Mouse (Mus musculus) megakaryocyte, embryonic 14.5 days (primary cell): ENCODE measurements around the gene Mrpl23. TPM values are rescaled to one million over a fixed set of nuclear protein-coding genes. Genes with fewer than 3 reads are reported as not detected.

Source experiments
- H3K27me3 ChIP-seq: replicated peaks from 2 replicates; pipeline ENCODE3; 2012; ENCODE audit warnings: inconsistent platforms
- H3K36me3 ChIP-seq: replicated peaks from 2 replicates; pipeline ENCODE3; 2012; ENCODE audit warnings: low read length, inconsistent platforms, mixed read lengths
- H3K4me1 ChIP-seq: 2 replicates; pipeline ENCODE4 v1.6.1; 2012; ENCODE audit warnings: inconsistent platforms
- H3K4me3 ChIP-seq: replicated peaks from 2 replicates; pipeline ENCODE3; 2012; ENCODE audit warnings: moderate library complexity, mild to moderate bottlenecking, inconsistent platforms
- H3K9me3 ChIP-seq: 2 replicates; pipeline ENCODE4 v1.6.1; 2012; ENCODE audit warnings: inconsistent platforms
- FLI1 ChIP-seq: IDR thresholded peaks from 2 replicates; pipeline ENCODE4 v1.6.1; 2012; ENCODE audit warnings: low read length, inconsistent platforms, mixed read lengths
- GATA1 ChIP-seq: IDR thresholded peaks from 3 replicates; pipeline ENCODE4 v1.6.1; 2012; ENCODE audit warnings: mixed read lengths, low read length, inconsistent platforms, borderline replicate concordance
- polyA plus RNA-seq: library from polyadenylated mRNA; stranded (reverse); fragments of >175 nt; gene quantifications from 2 replicates; pipeline ENCODE4 v1.2.3, GENCODE M21; 2012; ENCODE audit warnings: low replicate concordance; ENCODE audit not compliant: insufficient read depth

Mrpl23 gene
- polyA plus RNA-seq, 1 experiment, result 10.5 TPM

DNA sequence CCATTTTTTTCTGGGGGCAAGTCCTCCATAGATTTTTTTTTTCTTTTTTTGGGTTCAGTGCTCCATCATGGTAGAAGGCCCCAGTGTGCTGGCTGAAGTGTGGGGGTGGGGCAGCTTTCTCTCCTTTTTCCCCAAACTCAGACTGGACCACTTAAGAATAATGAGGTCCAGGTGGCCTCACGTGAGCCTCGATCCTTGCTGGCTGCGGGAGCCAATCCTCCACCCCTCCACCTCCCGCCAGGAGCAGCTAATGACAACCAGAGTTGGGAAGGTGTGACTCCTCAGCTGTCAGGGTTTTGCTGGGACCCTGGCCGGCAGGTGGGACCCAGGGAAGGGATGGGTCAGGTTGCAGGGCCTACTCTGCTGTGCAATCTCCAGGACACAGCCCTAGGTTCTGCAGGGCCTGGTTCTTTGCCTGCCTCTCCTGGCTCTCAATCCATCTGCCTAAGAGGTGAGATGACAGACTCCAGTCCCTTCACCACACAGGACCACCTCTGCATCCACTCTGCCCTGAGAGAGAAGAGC, 27.2 kb downstream of the Mrpl23 start:
- H3K9me3 ChIP-seq, result no peaks in the 10 kb centered on the region
- H3K4me3 ChIP-seq, result no peak overlapping the region
- TF ChIP-seq FLI1, result no peak

DNA sequence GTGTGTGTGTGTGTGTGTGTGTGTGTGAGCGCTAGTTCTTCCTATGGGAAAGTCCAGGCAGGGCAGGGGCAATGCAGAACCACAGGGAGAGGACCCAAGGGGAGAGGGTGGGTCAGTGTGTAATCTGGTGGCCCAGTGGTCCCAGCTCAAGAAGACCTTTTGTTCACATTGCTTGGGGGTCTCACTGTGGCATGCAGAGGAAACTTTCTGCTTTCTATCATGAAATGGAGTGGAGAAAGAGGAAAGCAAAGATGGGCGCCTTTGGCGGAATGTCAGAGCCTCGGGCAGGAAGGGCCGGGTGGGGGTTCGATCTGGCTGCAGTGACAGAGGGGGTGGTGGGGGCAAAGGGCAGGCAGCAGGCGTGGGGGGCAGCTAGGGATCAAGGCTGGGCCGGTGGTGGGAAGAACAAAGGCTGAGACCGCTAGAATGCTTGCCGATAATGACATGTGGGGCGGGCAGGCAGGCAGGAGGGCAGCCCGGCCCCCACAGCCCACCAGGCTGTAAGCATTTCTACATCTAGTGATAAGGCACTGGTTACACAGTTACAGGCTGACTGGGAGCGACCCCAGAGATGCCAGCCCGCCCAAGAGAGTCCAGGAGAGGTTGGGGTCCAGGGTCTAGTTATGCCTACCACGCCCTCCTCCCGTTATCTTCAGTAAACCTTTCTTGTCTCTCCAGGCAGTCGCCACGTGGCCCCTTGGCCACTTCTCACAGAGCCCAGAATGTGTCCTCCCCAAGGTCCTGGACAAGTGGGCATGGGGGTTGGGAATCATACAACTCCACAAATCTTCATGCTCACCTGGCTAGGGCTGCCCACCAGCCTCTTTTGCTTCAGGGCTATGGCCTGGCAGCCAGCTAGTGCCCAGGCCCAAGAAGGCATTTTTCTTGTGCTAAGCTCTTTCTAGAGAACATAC, 28.7 kb downstream of the Mrpl23 start:
- H3K27me3 ChIP-seq, result peaks cover 71% of the 10 kb centered on the region
- H3K36me3 ChIP-seq, result no peaks in the 10 kb centered on the region
- H3K4me1 ChIP-seq, result no peaks in the 10 kb centered on the region
- no peak for TF ChIP-seq FLI1
- H3K4me3 ChIP-seq, result no peak overlapping the region
- H3K9me3 ChIP-seq, result no peaks in the 10 kb centered on the region

More for the DNA sequence above, 27.2 kb downstream of the Mrpl23 start:
- Histone ChIP-seq H3K4me1 (no peaks in the 10 kb centered on the region), H3K36me3 (no peaks in the 10 kb centered on the region), H3K27me3 (peaks cover 72% of the 10 kb centered on the region)

DNA sequence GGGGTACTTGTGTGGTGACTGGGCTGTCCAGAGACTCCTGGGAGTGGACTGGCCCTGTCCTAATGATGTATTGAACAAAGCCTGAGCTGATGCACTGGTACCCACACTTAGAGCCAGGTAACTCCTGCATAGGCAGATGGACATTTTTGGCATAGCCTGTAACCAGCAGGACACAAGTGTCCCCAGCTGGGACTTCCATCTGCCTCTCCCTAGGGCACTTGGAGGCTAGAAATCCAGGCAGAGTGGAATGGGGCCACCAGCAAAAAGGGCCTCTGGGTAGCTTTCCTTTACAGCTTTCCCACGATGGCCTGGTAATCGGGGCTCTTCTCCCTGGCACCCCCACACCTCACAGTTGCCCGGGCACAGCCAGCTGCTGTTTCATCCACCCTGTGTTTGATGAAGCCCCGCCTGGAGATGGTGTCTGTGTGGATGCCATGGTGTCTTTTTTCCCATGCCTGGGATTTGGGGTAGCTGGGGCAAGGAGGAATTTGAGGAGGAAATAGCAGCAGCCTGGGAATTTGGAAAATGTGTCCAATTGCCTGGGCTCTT, 29.4 kb downstream of the Mrpl23 start:
- Histone ChIP-seq H3K27me3 (peaks cover 74% of the 10 kb centered on the region), H3K4me1 (peaks cover 1% of the 10 kb centered on the region; the same call in 1 of the 2 replicates), H3K36me3 (no peaks in the 10 kb centered on the region), H3K9me3 (no peaks in the 10 kb centered on the region), H3K4me3 (no peak overlapping the region)
- TF ChIP-seq GATA1, result no peak
- TF ChIP-seq FLI1, result no peak

DNA sequence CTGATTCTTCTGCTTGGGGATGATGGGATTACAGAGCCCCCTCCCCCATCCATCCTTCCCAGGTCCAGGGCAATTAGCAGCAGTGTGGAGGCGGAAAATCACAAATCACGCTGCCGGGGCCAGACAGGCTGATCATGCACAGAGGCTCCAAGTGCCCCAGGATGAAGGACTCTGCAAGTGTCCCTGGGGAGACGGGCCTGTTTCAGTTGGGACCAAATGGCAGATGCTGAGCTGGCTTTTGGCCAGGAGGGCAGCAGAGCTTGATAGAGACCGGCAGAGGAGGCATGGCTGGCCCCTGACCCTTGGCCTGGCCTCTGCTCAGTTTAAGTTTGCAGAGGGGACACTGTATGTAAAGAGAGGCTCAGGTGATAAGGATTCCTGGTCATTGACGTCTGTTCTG, 30.7 kb downstream of the Mrpl23 start:
- peaks cover 80% of the 10 kb centered on the region for H3K27me3 ChIP-seq
- no peak overlapping the region for H3K4me3 ChIP-seq
- H3K4me1 ChIP-seq, result peaks cover 11% of the 10 kb centered on the region; the same call in 1 of the 2 replicates
- no peak for TF ChIP-seq FLI1
- TF ChIP-seq GATA1, result no peak
- H3K36me3 ChIP-seq, result no peaks in the 10 kb centered on the region
- H3K9me3 ChIP-seq, result no peaks in the 10 kb centered on the region

DNA sequence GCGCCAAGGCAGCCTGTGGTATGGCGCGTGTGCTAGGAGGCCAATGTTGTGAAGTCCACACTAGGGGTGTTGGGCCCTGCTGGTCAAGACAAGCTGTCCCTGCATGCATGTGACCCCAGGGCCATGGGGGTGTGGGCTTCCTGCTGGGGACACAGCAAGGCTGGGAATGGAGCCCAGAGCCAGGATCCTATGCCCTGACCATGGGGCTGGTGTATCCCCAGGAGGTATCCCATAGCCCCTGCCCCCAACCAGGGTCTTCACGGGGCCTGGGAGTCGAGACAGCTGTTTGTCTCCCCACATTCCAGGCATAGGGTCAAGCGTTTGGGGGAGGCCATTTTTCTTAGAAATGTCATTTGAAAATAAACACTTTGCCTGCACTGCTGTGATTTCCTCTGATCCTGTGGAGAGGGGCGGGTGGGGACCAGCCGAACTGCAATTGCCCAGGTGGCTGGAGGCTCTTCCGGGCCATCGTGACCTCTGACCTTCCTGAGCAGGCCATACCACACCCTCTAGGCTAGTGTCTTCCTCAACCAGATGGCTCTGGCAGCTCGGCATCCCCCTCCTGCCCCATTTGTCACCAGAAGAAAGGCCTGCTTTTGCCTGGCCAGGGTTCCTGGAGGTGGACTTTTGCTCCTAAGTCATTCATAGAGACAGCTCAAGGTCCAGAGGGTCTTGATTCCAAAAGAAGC, 32.6 kb downstream of the Mrpl23 start:
- Histone ChIP-seq H3K9me3 (no peaks in the 10 kb centered on the region), H3K36me3 (no peaks in the 10 kb centered on the region), H3K4me1 (peaks cover 11% of the 10 kb centered on the region; the same call in 1 of the 2 replicates), H3K27me3 (peaks cover 84% of the 10 kb centered on the region), H3K4me3 (no peak overlapping the region)
- TF ChIP-seq FLI1, result no peak
- no peak for TF ChIP-seq GATA1

DNA sequence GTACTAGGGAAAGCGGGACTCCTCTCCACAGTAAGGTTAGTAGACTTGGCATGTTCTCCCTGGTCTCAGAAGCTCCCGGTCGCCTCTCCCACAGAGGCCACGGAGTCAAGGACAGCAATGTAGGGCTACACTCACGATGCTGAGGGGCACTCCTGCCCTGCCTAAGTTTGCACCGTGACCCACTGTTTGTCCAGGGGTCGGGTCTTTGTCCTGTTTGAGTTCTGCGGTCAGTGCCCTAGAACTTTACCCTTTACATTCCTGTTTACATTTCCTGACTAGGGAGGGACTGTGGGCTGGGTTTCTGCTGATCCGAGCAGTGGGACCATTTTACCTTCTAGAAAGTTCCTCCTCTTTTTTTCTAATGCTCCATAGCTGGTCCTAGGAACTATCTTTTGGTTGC, 34.0 kb downstream of the Mrpl23 start:
- Histone ChIP-seq H3K4me1 (peaks cover 11% of the 10 kb centered on the region; the same call in 1 of the 2 replicates), H3K4me3 (no peak overlapping the region), H3K36me3 (no peaks in the 10 kb centered on the region), H3K27me3 (peaks cover 93% of the 10 kb centered on the region), H3K9me3 (no peaks in the 10 kb centered on the region)
- no peak for TF ChIP-seq FLI1
- no peak for TF ChIP-seq GATA1

DNA sequence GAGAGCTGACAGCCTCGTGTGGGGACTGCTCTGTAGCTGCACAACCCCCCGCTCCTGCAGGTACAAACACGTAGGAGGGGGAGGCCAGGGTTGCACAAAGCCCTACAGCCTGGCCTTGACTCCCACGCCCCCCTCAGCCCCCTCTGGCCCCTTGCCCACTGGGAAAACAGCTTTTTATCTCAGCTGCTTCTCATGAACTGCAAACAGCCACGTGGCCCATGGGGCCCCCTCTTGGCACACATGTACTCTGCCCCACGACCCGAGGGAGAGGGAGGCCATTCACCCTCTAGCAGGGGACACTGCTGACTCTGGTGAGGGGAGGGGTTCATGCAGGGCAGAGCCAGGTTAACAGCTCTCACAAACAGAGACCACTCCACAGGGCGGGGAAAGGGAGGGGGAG, 36.5 kb downstream of the Mrpl23 start:
- Histone ChIP-seq H3K27me3 (peaks cover 90% of the 10 kb centered on the region), H3K4me1 (peaks cover 11% of the 10 kb centered on the region; the same call in 1 of the 2 replicates), H3K9me3 (no peaks in the 10 kb centered on the region), H3K4me3 (no peak overlapping the region), H3K36me3 (no peaks in the 10 kb centered on the region)
- TF ChIP-seq GATA1 (no peak), FLI1 (no peak)

DNA sequence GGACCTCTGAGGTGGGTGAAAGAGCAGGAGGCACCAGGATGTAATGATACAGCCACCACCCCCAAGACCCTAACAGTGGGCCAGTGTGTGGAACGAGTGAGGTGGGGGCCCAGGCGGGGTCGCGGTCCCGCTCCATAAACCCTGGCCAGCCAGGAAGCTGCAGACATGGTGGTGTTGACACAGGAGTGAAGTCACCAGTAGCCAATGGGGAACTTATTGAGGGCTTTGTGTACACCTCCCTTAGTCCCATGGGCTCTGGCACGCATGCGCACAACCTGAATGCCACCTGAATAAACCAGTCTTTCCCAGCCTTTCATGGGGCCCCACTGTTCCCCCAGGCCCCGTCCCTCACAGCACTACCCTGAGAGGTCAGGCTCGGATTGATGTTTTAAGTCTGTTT, 38.1 kb downstream of the Mrpl23 start:
- Histone ChIP-seq H3K36me3 (no peaks in the 10 kb centered on the region), H3K4me1 (peaks cover 11% of the 10 kb centered on the region; the same call in 1 of the 2 replicates)
- no peak for TF ChIP-seq GATA1
- TF ChIP-seq FLI1, result no peak

DNA sequence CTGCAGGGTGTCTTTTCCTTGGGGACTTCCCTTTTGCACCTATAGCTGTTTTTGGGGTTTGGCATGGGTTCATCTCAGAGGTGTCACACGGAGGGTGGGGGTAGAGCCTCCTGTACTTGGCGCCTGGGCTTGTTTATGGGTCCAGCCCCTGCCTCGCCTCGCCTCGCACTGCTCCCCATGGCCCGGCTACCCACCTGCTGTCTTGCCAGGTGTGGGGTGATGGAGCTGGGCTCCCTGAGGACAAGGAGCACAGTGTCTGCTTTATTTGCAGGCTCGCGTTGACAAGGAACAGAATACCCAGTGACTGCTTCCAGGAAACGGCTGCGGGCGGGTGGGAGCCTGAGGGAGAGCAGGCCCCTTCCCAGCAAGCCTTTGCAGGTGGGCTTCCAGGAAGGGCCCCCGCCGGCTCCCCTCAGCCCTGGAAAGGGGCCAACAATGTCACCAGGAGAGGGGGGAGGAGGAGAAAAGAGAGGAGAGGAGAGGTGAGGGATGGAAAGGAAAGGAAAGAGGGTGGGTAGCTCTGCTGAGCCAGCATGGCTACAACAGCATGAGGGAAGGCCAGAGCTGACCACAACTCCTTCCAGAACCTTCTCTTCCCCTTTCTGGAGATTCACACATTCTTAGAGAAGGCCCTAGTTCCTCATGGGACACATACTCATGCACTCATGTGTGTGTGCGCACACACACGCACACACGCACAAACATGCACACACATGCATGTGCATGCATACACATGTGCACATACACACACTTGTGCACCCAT, 39.2 kb downstream of the Mrpl23 start:
- Histone ChIP-seq H3K27me3 (peaks cover 85% of the 10 kb centered on the region), H3K9me3 (no peaks in the 10 kb centered on the region), H3K36me3 (no peaks in the 10 kb centered on the region), H3K4me3 (no peak overlapping the region), H3K4me1 (peaks cover 11% of the 10 kb centered on the region; the same call in 1 of the 2 replicates)
- TF ChIP-seq FLI1 (no peak), GATA1 (no peak)

More for the DNA sequence above, 38.1 kb downstream of the Mrpl23 start:
- Histone ChIP-seq H3K27me3 (peaks cover 87% of the 10 kb centered on the region), H3K4me3 (no peak overlapping the region), H3K9me3 (no peaks in the 10 kb centered on the region)
